Mouse (Mus musculus) ES-E14 (cell line): ENCODE measurements around the gene Anapc4.

Source experiments
- CHD2 ChIP-seq: IDR thresholded peaks from 2 replicates; pipeline ENCODE4 v1.6.1; 2014; ENCODE audit warnings: mild to moderate bottlenecking, low read depth, low read length, inconsistent platforms
- HCFC1 ChIP-seq: IDR thresholded peaks from 2 replicates; pipeline ENCODE4 v1.6.1; 2012; ENCODE audit warnings: low read length, inconsistent platforms, borderline replicate concordance; ENCODE audit not compliant: insufficient read depth
- ZC3H11A ChIP-seq: IDR thresholded peaks from 2 replicates; pipeline ENCODE4 v1.6.1; 2012; ENCODE audit warnings: low read depth, mild to moderate bottlenecking, inconsistent platforms, low read length, borderline replicate concordance
- ZNF384 ChIP-seq: IDR thresholded peaks from 2 replicates; pipeline ENCODE4 v1.6.1; 2012; ENCODE audit warnings: low read depth, low read length, inconsistent platforms

DNA sequence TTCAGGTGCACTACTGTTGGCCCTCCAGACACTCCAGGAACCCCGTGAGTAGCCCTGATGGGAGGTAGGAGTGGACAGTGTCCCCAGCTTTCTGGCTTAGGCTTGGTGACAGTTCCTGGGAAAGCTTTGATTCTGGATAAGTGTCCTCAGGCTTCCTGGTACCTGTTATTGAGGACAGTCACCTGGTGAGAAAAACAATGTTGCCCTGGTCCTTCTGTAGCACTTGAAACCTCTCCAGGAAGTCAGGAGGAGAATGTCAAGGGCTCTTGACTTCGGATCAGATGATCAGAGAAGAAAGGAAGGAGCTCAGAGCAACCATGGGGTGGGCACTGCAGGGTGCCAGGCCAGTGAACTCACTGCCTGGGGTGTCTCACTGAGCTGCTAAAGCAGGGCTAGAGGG, 48.6 kb downstream of the Anapc4 start:
- TF ChIP-seq ZC3H11A (no peak), HCFC1 (no peak), CHD2 (no peak), ZNF384 (no peak)
